Mouse (Mus musculus): ENCODE measurements at regions not wholly inside any gene's neighbourhood (a gene's known extent, or its start where the extent isn't known, plus 50 kb on each side); places are given as distances from the start of the nearest gene placed in this dataset.

DNA sequence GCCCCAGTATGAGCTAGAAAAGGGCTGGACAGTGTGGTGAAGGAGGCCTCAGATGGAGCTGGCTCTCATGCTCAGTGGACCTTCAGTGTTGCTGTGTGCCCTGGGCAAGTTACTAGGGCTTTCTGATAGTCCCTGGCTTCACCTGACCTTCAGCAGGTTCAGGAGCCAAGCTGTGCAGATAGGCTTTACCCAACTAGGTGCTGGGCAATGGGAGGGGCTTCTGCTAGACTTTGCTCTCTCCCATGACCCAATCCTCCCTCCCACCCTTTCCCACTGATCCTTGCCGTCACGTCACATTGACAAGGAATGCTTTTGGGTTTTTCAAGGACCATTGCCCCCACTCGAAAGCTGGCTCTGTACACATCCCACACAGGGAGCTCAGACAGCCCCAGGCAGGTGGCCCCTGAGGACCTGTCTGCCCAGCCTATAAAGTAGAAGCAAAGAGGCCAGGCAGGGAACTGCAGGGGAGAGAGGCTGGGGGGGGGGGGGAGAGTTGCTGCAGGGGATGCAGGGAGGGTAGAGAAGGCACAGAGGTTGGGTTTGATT, 57.5 kb upstream of the Wnt11 start:
- TF ChIP-seq POLR2A (IDR thresholded peaks at IDR 0.05; ENCODE audit: insufficient read length, low read depth) (no peak), MAX (IDR thresholded peaks at IDR 0.05; ENCODE audit: low read depth) (no peak), TCF12 (IDR thresholded peaks at IDR 0.05; ENCODE audit: insufficient read depth, poor library complexity, severe bottlenecking) (no peak), POLR2AphosphoS2 (IDR thresholded peaks at IDR 0.05; ENCODE audit: insufficient read length, low read depth) (no peak), MYOG (IDR thresholded peaks at IDR 0.05; ENCODE audit: control insufficient read depth in 1 of 3, insufficient read depth in 1 of 3, insufficient read length in 2 of 3, low read depth in 2 of 3) (no peak), CEBPB (IDR thresholded peaks at IDR 0.05; ENCODE audit: insufficient read depth, poor library complexity, severe bottlenecking) (no peak), USF1 (IDR thresholded peaks at IDR 0.05; ENCODE audit: low read depth) (no peak), MYOD1 (IDR thresholded peaks at IDR 0.05; ENCODE audit: control insufficient read depth in 1 of 3, insufficient read length in 2 of 3, low read depth in 2 of 3) (no peak), E2F4 (IDR thresholded peaks at IDR 0.05; ENCODE audit: insufficient read depth) (no peak), REST (IDR thresholded peaks at IDR 0.05; ENCODE audit: insufficient read depth, insufficient read length) (no peak), SRF (IDR thresholded peaks at IDR 0.05; ENCODE audit: control insufficient read depth, insufficient read length, low read depth) (no peak)
